Mouse (Mus musculus) urinary bladder, adult 2 months (tissue): Measurements from ENCODE around the gene Zgrf1. TPM values are rescaled to one million over a fixed set of nuclear protein-coding genes. Genes with fewer than 3 reads are reported as not detected.

Source experiments
- DNase-seq: peaks from one replicate; pipeline ENCODE4 v3.0.0; 2022; ENCODE audit warnings: low spot score
- polyA plus RNA-seq: library from polyadenylated mRNA; depleted of rRNA; stranded (reverse); fragments of >200 nt; gene quantifications from 2 replicates; pipeline ENCODE4 v1.2.3, GENCODE M21; 2012; rRNA removed

Zgrf1 gene
- polyA plus RNA-seq, 1 experiment: 2.9 TPM

DNA sequence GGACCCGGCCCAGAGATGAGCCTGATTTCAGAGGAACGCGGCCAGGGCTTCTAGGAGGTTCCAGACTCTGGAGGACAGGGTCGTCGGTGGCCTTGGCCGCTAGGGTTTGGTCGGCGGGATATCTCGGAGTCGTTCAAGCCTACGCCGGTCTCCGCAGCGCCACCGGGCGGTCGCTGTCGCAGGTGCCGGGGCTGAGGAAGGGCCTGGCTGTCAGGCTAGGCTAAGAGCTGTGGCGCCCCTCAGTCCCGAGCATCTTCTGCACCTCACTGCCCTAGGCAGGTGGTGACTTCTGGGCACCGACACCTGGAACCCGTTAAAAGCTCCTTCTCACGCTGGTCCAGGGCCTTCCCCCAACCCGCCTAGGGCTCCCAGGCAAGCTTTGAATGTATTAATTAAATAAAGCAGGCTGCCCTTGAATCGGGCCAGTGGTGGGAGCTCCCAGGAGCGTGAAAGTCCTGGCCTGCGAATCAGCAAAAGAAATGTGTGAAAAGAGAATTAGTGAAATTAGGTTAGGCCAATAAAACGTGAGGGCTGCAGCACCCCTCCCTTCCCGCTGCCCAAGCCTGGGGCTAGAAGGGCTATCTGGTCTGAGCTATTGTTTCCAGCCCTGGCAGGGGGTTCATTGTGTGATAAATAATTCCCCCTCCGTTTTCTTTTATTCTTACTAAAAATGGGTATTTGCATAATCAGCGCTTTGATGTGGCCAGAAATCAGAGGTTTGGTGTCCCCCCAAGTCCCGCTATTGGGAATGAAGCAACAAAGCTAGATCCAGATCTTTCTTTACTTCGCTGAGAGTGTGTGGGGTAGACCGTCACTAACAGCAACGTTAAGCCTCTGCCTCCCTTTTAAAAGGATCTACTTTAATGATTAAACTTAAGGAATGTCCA lies 86.8 kb downstream of the Zgrf1 start:
- DNase-seq: no peak

DNA sequence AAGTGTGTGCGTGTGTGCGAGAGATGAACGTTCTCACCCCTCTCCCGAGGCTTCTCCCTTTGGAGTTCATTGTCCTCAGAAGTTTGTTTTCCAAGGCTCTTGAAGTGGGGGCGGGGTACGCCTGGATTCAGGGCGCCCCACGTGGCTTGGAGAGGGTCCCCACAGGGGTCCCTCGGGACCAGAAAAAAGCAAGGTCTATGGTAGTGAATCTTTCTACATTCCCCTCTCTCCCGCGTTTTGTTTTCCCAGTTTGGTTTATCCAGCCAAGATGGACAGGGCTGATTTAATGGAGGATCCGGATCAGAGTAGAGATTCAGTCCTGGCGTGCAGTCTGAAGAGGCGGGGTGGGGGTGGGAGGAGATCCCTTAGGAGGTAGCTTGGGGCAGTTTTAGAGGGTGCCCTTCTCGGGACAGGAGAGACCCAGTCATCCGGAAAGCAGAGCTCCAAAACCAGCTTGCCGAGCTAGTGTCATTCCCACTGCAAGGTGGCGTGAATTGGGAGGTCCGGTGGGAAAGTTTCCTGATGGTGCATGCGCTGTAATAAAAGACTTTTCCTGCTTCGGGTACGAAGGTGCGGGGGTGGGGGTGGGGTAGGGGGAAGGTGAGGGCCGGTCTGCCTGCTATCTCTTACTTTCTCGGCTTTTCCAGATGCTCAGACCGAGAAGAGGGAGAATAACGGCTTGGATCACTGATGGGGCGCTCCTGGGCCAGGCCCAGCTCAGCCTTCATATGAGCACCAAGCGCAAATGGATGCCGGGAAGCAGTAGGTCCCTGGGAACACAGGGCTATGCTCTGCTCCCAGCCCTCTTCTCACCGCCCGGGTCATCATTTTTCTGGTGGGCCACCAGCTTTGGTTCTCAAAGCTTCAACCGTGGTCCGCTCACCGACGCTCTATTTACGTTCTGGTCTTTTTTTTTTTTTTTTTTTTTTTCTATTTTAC lies 87.7 kb downstream of the Zgrf1 start:
- no peak for DNase-seq

DNA sequence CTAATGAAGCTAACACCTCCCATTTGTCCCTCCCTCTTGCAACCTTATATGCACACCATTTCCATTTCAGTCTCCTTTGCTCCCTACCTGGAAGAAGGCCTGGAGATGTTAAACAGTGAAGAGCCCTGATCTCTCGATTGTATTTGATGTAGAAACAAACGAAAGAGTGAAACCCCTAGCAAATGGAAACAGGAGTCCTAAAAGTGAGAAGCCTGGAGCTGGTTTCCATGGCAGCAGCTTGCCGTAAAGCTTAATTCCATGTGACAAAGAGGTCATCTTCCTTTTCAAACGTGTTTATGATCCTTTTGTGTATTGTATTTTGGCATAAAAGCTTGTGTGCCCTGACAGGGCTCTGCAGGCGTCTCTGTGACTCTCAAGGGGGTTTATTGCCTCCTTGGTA lies 88.9 kb downstream of the Zgrf1 start:
- no peak for DNase-seq

GRCm38 (mm10) chr3:127646156-127646825 lies 93.0 kb downstream of the Zgrf1 start:
- DNase-seq: no peak

DNA sequence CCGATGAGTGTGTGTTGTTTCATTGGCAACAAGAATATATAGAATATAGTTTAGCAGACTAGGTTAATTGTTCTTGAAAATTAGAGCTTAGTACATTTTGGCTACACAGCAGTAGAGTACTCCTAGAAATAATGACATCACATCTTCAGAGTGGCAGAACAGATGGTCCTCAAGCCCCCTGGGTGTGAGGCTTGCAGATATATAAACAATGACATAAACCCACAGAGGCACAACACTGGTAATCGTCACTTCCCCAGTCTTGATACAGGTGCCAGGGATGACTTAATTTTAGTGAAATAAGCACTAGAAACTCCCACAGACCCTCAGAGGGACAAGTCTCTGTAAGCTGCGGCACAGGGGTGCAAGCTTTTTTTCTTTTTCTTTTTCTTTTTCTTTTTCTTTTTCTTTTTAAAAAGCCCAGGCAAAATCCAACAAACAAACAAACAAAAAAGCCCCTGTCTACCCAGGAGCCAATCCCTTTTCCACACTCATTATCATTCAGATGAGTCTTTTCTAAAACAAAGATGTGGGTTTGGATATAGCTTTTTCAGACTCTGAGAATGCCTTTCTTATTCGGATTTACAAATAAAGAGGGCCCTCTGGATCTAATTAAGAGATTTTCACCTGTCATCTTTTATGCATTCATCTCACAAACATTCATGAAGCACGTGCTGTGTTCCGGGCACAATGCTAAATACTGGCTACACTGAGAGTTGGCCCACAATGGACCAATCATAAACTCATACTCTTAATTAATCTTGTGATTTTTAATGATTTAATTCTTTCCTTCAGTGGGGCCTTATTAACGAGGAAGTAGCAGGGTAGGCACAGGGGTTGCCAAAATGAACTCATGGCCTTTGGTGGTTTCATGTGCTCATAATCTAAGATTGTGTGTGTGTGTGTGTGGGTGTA lies 98.7 kb downstream of the Zgrf1 start:
- no peak for DNase-seq

DNA sequence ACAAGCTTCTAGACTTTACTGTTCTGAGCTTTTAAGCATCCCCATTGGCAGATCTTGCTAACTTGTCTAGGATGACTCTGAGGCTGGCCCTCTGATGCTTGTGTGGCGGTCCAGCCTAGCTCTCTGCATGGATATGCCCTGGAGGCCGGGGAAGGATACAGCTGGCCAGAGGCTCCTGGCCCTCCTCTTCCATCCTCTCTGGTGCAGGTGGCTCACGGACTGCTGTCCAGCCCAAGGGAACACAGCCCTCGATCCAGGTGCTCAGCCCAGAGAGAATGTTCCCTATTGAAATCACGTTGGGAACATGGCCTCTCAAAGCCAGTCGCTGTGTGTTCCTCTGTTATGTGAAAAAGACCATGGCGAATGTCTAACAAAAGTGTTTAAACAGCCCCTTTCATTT lies 107.4 kb downstream of the Zgrf1 start:
- DNase-seq: no peak

- no peak for DNase-seq
These were observed 108.6 kb downstream of the Zgrf1 start for GRCm38 (mm10) chr3:127661646-127662531.

Other genes starting within 250 kb of the Zgrf1 start
- gene Ank2, start 54.1 kb upstream of the Zgrf1 start, polyA plus RNA-seq: 7.9 and 10.9 TPM in 2 replicates
- gene Larp7, start 140 bp upstream of the Zgrf1 start, polyA plus RNA-seq: 18.7 and 19.8 TPM in 2 replicates
- not detected in 2 replicates for gene Neurog2, start 79.6 kb downstream of the Zgrf1 start, polyA plus RNA-seq
- gene Alpk1, start 227.0 kb downstream of the Zgrf1 start, polyA plus RNA-seq: 17.8 and 20.4 TPM in 2 replicates
- 10.1 and 12.2 TPM in 2 replicates for gene Tifa, start 236.3 kb downstream of the Zgrf1 start, polyA plus RNA-seq